Mouse (Mus musculus): ENCODE measurements around the gene Nav3.

- TF ChIP-seq POLR2A (IDR thresholded peaks at IDR 0.05; ENCODE audit: borderline replicate concordance, low read depth, low read length): no peak
- TF ChIP-seq CTCF (IDR thresholded peaks at IDR 0.05; ENCODE audit: low read depth, low read length): no peak
These were observed 394.8 kb downstream of the Nav3 start for GRCm38 (mm10) chr10:110061166-110061565.
